Mouse (Mus musculus) cerebellum, adult 18-20 months (tissue): ENCODE data around the gene P4ha2.
A peak's percentile ranks its signal among the peaks of the same experiment; 100 is the strongest.

Experiments used
- DNase-seq, 2 experiments: peaks; one replicate each; pipeline ENCODE4 v3.0.0; 2021

The P4ha2 gene

DNA sequence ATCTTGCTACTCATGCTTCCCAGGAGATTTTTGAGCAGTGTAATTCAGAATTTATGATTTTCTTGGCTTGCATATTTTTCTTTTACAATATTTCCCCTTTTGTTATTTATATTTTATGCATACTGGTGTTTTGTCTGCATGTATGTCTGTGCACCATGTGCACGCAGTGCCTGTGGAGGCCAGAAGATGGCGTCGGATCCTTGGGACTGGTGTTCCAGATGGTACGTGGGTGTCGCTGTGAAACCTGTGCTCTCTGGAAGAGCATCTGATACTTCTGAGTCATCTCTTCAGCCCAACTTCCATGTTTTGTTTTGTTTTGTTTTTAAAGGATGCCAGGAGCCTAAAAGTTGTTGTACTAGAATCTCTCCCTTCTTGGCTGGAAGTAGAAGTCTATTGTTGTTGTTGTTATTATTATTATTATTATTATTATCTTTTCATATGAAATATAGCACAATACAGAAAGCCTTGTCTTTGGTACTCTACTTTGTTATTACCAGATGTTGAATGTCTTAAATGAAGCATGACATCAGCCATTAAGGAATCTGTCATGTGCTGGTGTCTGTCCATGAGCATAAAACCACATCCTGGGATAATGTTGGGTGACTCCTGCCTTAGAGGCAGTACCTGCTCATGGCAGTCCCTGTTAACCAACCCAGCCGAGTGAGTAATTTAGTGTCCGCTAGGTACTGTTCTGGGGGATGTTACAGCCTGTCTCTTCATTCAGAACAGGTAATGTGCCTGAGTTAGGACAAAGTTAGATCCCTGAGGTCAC is 41.5 kb downstream of the P4ha2 start:
- DNase-seq, result no peak

DNA sequence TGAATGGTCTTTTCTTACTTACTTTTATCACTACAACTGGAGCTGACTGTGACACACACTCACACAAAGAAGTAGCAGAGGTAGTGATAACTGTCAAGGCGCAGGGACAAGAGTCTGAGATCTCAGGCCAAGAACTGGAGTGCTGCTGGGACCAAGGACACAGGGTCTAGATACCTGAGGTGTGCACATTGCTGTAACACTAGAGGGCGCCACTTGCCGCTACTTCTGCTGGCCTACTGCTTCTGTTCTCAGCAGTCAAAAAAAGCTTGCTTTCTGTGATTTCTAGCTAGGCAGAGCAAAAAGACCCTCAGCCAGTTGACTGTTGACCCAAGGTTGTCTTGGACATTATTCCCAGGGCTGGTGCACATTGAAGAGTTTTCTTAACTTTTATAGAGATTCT is 45.0 kb downstream of the P4ha2 start:
- DNase-seq, result peak; percentile 81 to 83

DNA sequence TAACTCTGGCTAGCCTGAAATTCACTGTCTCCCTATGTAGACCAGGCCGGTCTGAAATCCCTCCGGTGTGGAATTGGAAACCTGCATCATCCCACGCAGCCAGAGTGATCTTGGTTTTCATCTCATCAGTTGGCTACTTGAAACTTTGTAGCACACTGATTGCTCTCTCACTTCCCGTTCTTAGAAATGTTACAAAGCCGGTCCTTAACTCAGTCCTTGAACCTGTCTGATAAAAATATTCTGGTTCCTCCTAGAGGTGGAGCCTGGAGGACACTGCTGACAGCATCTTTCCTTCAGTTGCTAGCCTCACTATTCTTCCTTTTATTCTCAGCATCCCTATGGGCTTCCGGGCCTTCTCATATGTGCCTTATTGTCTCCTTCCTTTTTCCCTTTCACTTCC is 46.1 kb downstream of the P4ha2 start:
- DNase-seq, result no peak

DNA sequence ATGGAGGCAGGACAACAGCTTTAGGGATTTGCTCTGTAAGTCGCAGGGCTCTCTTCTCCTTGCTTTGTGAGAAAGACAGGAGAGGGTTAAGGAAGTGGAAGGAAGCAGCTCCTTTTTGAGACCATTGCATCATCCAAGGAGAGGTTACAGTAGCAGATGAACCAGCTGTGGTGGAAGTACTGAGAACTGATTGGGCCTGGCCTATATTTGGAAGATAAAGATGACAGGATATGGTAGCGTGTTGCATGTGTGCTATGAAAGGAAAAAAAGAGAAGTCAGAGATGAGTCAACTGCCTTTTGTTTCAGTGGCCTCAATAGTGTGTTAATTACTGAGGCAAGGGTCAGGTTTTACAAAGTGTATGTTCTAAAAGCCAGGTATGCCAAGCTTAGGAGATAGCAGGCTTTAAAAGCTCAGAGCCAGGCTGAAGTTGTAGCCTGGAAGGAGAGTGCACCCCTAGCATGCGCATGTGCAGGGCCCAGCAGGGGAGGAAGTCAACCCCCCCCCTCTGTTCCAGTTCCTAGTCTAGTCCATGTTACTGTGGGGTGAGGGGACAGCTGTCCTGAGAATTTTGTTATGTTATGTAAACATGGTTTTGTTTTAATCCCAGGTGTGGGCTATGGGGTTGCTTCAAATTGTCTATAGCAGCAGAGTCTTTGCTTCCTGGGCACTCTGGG is 50.0 kb downstream of the P4ha2 start:
- no peak for DNase-seq

DNA sequence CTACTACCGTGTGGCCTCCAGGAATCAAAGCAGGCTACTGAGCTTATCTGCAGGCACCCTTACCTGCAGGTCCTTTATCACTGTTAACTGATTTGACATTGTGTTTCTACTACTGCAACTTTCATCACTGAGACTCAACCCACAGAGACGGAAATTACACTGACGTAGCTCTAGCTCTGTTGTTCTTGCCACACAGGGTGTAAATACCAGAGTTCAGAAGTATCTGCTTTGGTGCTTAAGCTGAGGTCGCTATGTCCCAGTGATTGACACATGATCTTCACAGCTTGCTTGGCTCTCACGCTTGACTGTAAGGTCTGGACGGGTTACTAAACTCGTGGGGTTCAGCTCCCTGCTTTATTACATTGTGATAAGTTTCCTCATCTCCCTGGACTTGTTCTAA is 51.2 kb downstream of the P4ha2 start:
- DNase-seq, result no peak

DNA sequence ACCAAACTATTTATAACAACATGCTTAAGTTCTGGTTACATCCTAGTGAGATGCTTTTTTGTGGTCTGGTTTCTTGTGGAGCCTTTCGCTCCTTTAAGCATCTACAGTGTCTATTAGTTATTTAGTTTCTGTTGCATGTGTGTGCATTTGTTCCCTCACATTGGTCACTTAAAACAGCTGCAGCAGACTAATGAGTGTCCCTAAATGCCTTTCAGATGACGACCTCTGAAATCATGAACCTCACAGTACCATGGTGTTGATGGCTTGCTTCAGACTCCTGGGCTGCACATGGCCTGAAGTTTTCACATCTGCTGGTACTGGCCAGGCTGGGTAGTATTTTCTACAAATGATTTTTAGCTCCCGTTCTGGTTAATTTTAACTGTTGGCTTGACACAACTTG is 53.1 kb downstream of the P4ha2 start:
- no peak for DNase-seq

DNA sequence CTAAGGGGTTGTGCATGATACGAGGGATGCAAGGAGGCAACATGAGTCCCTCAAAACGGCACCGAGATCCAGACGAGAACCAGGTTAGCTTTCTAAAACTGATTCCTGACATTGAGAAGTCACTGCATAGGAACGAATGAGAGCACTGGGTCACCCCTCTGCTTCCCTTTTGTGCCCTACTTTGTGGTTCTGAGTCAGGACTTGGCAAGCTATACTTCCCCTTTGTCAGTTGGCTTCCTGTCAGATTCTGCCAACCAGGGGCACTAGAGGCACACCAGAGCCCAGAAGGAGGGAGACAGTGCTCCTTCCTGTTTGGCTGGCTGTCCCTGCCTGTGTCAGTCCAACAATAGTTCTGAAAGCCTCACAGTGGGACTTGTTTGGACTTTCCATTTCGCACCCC is 56.0 kb downstream of the P4ha2 start:
- peak; percentile 62 to 80 for DNase-seq

DNA sequence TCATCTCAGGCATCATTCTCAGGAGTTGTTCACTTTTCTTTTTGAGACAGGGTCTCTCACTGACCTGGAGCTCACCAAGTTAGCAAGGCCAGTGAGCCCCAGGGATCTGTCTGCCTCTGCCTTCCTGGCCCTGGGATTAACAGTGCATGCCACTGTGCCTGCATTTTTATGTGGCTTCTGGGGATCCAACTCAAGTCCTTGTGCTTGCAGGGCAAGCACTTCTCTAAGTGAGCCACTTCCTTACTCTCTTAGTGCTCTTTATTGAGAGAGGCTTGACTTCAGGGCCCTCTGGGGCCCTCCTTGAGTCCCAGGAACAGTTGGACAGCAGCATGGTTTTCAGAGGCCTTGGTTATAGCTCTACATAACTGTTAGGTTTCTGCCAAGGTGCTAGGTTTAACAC is 56.6 kb downstream of the P4ha2 start:
- no peak for DNase-seq

DNA sequence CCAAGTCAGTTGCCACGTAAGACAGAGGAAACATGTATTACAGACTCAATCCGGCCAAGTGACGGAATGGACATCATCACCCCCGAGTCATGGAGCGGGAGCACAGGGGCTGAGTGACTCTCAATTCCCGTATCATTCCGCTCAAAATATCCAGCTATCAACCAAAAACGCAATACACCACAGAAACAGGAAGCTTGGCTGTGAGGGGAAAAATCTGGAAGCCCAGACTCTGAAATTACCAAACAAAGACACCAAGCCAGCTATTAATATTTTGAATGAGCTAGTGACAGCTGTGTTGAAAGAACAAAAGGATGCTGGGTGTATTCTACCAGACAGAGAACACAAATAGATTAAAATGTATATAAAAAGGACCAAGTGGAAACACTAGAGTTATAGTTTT is 57.7 kb downstream of the P4ha2 start:
- no peak for DNase-seq

DNA sequence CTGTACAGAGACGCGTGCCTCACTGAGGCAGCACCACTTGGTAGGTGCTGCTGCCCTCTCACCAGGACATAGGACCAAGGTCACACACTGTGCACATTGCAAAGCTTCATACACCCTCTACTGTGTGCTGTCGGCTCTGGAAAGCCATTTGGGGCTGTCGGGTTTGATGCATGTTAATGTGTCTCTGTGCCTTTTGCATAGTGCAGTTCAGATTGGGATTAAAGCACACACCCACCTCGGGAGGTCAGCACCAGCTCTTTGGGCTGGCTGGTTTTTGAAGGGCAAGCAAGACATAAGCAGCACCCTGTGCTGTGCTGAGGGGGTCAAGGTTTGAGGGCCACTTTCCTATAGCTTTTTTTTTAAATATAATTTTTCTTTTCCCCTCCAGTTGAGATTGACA is 60.5 kb downstream of the P4ha2 start:
- no peak for DNase-seq

DNA sequence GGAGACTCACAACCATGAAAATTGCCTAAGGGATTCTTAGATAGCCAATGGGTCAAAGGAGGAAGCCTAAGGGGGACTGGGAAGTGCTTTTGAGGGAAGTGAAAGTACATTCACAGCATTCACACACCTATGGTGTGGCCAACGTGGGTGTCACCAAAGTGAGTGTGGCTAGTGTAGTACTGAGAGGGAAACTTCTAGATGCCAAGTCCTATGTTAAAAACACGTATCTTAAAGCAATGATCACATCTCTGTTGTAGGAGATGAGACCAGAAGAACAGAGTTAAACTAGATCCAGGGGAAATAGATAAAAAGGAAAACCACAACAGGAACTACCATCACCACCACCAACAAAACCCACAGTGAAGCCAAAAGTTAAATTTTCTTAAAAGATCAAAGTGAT is 61.0 kb downstream of the P4ha2 start:
- no peak for DNase-seq

DNA sequence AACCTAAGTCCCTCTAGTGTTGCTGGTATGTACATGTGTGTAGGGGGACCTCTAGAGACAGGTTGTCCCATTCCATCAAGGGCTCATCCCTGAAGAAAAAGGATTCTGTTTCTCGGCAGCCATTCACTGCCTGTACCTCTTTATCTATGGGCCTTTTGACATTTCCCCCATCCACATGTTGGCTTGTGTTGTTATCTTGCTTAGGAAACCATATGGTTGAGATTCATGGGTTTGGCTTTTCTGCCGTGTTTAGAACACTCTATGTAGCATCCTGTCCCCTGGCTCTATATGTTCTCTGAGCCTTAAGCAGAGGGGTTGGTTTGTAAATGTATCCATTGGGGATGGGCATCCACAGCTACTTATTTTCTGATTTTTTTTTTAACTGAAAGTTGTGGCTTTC is 61.6 kb downstream of the P4ha2 start:
- DNase-seq, result no peak

DNA sequence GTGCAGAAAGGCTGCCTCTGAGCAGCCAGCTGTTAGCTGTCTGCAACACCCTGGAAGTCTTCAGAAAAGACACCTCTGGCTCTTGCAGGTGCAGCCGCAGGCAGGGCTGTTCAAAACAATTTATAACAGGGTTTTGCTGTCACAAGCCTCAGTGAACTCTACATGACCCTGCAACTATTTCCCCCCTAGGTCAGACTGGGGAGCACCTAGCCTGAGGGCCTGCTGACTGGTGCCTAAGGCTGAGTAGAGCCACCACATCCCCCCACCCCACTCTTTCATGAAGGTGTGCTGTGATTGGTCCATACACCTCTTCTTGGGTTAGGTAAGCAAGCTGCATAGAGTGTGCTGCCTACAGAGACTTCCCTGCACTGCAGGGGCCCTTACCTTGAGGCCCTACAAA is 63.1 kb downstream of the P4ha2 start:
- no peak for DNase-seq

DNA sequence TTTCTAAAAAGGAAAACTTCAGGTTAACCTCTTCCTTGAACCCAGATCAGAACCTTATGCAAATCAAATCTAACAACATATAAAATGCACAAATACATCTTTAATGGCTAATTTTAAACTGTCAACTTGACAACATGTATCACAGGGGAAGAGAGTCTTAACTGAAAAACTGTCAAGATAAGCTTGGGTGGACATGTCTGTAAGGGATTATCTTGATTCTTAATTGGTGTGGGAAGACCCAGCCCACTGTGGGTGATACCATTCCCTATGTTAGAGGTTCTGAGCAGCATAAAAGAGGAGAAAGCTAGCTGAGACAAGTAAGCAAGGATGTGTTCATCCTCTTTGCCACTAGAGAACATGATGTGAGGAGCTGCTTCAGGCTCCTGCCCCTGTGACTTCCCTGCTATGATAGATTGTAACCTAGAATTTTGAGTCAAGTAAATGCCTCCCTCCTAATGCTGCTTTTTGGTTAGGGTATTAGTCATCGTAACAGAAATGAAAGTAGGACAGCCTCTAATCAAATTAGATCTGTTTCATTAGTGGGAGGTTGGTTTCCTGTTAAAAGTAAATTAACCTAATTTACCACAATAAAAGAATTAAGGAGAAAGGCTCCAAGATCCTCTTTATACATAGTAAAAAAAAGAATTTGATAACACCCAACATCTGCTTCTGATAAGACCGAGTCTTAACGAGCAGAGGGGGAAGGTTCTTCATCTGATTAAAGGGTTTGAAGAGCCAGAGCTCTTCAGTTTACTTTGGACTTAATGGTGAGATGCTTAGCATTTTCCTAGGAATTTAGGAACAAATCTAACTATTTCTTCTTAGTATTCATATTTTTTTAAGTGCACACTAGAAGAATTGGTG is 69.8 kb downstream of the P4ha2 start:
- DNase-seq, result no peak

DNA sequence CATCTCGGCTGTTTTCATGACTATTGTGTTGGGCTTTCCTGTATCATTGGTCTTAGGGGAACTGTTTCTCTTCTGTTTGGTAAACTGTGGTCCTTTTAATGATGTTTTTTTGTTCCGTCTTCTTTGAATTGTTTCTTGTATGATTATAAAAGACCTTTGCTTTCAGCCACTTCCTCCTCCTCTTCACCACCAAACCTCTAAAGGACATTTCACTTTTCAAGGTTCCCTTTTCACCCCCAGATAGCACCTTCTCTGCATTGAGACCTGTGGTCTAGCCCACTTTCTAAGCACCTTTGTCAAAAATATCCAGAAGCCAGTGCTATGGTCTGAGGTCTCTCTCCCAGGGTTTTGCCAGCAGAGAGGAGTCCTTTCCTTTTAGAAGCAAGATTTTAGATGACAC is 71.3 kb downstream of the P4ha2 start:
- DNase-seq, result no peak

DNA sequence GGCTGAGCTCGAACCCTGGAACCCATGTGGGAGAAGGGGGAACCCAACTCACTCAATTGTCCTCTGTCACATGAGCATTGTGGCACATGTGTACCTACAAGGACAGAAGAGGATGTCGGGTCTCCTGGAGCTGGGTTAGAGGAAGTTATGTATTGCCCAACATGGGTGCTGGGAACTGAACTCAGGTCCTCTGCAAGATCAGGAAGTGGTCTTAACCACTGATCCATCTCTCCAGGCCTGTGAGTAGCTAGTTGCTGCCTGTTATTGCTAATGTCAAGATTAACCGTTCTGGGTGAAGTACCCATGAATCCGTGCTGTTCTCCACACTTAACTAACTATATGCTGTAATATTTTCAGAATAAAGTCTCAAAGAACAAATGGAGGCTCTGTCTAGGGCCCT is 74.3 kb downstream of the P4ha2 start:
- DNase-seq, result no peak

DNA sequence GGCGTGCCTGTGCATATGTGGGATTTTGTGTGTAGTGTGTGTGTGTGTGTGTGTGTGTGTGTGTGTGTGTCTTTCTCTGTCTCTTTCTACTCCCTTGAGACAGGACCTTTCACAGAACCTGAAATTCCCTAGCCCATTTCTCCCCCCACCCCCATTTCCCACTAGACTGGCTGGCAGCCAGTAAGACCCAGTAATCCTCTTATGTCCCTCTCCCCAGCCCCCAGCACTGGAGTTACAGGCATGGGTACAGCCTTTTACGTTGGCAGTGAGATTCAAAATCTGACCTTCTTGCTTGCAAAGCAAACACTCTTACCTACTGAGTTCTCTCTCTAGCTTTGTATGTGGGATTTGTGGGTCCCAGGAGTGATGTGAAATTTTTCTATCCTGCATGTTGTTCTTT is 75.0 kb downstream of the P4ha2 start:
- no peak for DNase-seq
